Mouse (Mus musculus): ENCODE measurements around the gene Ankrd35. TPM values are rescaled to one million over a fixed set of nuclear protein-coding genes. Genes with fewer than 3 reads are reported as not detected.
"Not testable (repeated sequence)": the region's sequence is repeated elsewhere in the genome, so short reads cannot be mapped to it uniquely, and the experiment has no call there.

The Ankrd35 gene
- total RNA-seq, 2 experiments from 2014 or later, result 7.5 to 8.1 TPM

DNA sequence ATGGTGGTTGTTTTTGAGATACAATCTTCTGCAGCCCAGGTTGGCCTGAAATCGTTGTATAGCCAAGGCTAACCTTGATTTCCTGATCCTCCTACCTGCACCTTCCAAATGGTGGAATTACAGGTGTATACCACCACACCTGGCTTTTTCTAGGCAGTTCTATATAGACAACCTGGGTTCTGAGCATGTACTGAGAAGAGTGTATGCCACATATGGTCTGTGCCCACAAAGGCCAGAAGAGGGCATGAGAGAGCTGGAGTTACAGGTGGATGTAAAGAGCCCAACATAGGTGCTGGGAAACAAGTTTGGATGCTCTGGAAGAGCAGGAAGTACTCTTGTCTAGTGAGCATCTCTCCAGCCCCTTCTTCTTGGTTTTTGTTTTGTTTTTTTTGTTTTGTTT, 2.6 kb upstream of the Ankrd35 start:
- DNase-seq (ENCODE audit: low spot score in 2 of 2), result no peak
- intact Hi-C loops (cut with DNase I), result no loop called here

DNA sequence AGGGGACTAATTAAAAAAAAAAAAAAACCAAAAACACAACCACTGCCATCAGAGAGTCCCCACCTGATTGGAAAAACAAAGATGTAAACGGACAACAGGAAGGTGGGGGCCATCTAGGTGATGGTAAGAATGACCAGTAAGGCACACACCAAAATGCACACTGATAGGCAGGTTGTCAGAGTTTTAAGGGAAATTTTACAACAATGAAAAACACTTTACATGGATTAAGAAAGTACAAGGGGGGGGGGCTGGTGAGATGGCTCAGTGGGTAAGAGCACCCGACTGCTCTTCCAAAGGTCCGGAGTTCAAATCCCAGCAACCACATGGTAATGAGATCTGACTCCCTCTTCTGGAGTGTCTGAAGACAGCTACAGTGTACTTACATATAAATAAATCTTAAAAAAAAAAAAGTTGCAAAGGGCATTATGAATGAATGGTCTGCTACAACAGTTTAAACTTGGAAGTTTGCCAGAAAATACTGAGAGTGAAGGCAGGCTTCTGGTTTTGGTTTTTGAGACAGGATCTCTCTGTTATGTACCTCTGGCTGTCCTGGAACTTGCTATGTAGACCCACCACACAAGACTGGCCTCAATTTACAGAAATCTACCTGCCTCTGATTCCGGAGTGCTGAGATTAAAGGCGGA, 1.4 kb upstream of the Ankrd35 start:
- intact Hi-C loops (cut with DNase I), result no loop called here
- no peak for DNase-seq (ENCODE audit: low spot score in 2 of 2)

- intact Hi-C loops (cut with DNase I), result loop anchor here (2.0 kb wide), 1 partner anchor 25 kb away; the partner anchor contains the start of gene Pias3
- DNase-seq (ENCODE audit: low spot score in 2 of 2), result no peak
These were observed 1.6 kb downstream of the Ankrd35 start for GRCm38 (mm10) chr3:96671519-96671918.

DNA sequence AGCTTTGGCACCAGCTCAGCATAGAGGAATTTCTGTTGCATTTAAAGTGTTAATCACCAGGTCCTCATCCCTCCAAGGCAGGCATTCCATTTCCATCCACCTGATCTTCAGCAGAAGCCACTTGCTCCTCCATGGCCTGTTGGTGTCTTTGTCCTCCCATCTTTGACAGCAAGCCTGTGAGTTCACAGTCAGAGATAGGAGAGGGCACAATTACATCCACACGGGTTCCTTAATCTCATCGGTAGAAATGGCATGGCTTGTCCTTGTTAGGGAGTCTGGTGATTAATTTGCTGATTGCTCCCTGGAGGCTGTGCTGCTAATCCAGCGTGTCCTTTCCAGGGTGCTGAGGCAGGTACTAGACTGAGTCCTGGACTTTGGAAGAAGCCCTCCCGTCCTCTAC, 3.6 kb downstream of the Ankrd35 start:
- DNase-seq (ENCODE audit: low spot score in 2 of 2), result no peak
- intact Hi-C loops (cut with DNase I), result no loop called here

DNA sequence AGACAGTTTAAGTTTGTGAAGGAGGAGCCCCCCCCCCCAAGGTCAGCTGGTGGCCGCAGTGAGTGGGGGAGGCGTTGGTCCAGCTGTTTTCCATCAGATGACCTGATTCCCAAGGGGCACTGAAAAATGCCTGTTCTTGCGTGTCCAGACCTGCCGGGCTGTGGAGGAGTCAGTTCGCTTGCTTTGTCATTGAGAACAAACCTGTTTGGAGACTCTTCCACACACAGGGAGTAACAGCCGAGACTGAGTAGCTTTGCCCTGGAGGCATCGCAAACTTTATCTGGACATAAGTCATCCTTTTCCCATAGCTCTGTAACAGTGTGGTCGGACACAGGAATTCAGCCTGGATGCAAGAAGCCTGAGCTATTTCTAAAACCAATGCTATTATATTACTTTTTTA, 4.5 kb downstream of the Ankrd35 start:
- no peak for DNase-seq (ENCODE audit: low spot score in 2 of 2)
- intact Hi-C loops (cut with DNase I), result no loop called here

GRCm38 (mm10) chr3:96675171-96675570, 5.2 kb downstream of the Ankrd35 start:
- intact Hi-C loops (cut with DNase I), result no loop called here
- DNase-seq (ENCODE audit: low spot score in 2 of 2), result no peak

DNA sequence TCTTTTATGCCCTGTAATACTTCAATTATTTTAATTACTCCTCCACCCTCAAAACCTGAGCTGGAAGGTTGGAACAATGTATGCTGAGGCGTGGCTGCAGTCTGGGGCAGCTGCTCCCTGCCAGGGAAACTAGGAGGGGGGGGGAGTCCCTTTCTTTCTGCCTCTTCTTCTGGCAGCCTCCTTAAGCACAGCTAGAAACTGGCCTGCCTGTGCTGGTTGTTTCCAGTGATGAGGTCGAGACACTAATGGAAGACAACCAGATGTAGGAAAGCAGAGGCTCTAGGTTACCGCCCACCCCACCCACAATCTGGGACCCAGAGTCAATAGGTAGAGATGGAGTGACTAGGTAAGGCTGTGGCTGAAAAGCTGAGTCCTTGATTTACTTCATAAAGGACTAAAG, 5.8 kb downstream of the Ankrd35 start:
- DNase-seq (ENCODE audit: low spot score in 2 of 2), result no peak
- intact Hi-C loops (cut with DNase I), result no loop called here

DNA sequence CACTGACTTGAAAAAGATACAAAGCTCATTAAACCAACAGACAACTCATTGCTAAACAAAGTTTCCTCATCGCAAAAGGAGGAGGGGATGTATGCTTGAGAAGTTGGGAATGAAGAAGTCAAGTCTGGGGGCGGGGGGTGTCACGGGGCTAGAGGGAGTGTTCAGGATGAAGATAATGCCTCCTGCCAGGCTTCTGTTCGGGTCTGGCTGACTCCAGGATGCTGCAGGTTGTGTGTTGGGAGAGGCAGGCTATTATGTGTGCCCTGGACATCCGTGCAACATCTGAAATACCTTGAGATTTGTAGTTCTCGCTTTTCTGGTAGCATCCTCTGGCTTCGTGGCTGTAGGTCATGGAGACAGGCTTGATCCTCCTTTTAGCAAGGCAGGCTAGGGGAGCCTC, 8.5 kb downstream of the Ankrd35 start:
- intact Hi-C loops (cut with DNase I), result no loop called here

GRCm38 (mm10) chr3:96679159-96679674, 9.3 kb downstream of the Ankrd35 start:
- no peak for DNase-seq (ENCODE audit: low spot score in 2 of 2)
- intact Hi-C loops (cut with DNase I), result no loop called here

More for the DNA sequence above, 8.5 kb downstream of the Ankrd35 start:
- no peak for DNase-seq (ENCODE audit: low spot score in 2 of 2)

DNA sequence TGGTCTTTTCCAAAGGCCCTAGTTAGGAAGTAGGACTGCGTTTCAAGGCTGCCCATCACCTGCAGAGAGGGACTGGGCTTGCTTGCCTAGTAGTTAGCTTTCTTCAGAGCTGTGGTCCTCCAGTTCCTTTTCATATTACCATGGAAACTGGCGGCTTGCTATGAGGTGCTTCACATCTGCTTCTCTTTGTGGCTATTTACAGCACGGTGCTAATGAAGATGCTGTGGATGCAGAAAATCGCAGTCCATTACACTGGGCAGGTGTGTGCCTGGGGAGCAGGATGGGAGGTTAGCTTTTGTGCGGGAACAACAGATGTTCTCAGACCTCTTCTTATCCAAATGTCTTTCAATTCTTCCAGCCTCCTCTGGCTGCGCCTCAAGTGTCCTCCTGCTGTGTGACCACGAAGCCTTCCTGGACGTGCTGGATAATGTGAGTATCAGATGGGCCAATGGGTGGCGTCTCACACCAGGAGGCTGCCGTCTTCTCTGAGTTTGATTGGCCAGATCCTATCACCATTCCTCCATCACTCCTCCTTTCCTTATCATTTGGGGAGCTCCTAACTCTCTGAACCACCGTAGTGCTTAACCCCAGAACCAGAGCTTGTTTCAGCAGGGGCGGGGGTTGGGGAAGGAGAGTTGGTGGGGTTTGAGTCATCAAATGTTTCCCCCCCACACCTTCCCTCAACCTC, 10.5 kb downstream of the Ankrd35 start:
- no peak for DNase-seq (ENCODE audit: low spot score in 2 of 2)
- intact Hi-C loops (cut with DNase I), result no loop called here

DNA sequence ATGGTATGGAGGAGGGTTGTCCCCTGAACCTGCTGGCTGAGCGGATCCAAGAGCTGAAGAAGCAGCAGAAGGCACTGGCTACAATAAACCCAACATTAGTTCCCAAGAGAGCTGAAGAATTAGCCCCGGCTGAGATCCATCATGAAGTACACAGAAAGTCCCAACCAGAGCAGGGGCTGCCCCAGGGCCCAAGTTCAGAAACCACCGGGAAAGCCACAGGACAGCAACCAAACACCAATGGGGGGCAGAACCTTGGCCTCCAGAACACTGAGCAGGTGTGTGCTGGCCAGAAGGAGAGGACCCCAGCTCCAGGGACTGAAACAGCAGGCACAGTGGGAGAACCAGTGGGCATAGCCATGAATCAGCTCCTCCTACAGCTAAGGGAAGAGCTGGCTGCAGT, 13.6 kb downstream of the Ankrd35 start:
- intact Hi-C loops (cut with DNase I), result no loop called here
- DNase-seq (ENCODE audit: low spot score in 2 of 2), result no peak

DNA sequence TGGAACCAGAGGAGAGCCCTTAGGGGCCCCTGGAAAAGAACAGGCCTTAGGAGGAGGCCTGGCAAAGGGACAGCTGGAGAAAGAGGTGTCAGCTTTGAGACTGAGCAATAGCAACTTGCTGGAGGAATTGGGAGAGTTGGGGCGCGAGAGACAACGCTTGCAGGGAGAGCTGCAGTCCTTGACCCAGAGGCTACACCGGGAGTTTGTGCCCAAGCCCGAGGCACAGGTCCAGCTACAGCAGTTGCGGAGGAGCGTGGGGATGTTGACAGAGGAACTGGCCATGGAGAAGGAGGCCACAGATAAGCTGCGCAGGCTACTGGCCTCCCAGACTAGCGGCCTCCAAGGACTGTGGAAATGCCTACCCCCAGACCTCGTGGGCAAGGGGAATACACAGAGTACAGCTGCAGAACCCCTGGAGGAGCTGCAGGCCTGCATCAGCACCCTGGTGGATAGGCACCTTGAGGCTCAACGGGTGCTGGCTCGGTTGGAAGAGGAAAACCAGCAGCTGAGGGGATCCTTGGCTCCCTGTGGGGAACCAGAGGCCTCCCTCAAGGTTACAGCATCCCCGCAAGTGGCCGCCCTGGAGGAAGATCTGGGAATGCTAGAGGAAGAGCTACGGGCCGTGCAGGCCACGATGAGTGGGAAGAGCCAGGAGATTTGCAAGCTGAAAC, 14.4 kb downstream of the Ankrd35 start:
- peak in 1 of 2 experiments; percentile 21 for DNase-seq (ENCODE audit: low spot score in 2 of 2)
- intact Hi-C loops (cut with DNase I), result no loop called here

DNA sequence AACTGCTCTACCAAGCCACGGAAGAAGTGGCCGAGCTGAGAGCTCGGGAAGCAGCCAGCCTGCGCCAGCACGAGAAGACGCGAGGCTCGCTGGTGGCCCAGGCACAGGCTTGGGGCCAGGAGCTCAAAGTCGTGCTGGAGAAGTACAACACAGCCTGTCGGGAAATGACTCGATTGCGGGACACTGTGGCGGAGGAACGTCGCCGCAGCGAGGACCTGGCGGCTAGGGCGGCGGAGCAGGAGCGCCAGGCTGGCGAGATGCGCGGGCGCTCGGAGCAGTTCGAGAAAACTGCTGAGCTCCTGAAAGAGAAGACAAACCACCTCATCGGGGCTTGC, 14.9 kb downstream of the Ankrd35 start:
- no peak for DNase-seq (ENCODE audit: low spot score in 2 of 2)
- intact Hi-C loops (cut with DNase I), result no loop called here

GRCm38 (mm10) chr3:96686057-96686456, 16.1 kb downstream of the Ankrd35 start:
- DNase-seq (ENCODE audit: low spot score in 2 of 2); intact Hi-C loops (cut with DNase I): not testable (repeated sequence)

DNA sequence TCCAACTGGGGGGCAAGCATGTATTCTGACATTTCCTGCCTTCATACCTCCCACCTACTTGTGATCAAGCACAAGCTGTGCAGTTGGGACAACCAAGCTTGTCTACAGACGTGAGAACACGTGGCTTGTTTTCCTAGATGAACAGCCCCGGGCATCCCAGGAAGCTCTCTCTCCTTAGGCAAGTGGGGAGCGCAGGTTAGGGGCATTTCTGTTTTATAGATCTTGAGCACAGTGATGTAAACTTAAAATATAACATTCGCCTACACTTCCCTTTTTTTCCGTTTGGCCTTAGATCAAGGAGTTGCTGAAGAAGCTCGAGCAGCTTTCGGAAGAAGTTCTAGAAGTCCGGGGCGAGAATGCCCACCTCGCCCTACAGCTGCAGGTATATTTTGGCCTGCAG, 18.9 kb downstream of the Ankrd35 start:
- intact Hi-C loops (cut with DNase I), result no loop called here
- no peak for DNase-seq (ENCODE audit: low spot score in 2 of 2)

- no peak for DNase-seq (ENCODE audit: low spot score in 2 of 2)
- intact Hi-C loops (cut with DNase I), result no loop called here
These were observed 20.4 kb downstream of the Ankrd35 start for GRCm38 (mm10) chr3:96690298-96690697.

GRCm38 (mm10) chr3:96692506-96692905, 22.6 kb downstream of the Ankrd35 start:
- intact Hi-C loops (cut with DNase I), result no loop called here
- DNase-seq (ENCODE audit: low spot score in 2 of 2), result no peak

DNA sequence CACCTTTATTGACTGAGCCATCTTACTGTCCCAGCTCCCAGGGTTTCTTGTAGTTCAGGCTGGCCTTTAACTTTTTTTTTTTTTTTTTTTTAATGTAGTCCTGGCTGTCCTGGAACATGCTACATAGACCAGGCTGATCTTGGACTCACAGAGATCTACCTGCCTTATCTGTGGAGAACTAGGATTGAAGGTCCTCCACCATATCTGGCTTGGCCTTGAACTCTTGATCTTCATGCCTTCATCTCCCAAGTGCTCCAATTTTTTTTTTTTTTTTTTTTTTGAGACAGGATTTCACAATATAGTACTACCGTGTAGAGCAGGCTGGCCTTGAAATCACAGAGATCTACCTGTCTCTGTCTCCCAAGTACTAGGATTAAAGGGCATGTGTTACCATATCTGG, 23.6 kb downstream of the Ankrd35 start:
- intact Hi-C loops (cut with DNase I), result no loop called here
- no peak for DNase-seq (ENCODE audit: low spot score in 2 of 2)

DNA sequence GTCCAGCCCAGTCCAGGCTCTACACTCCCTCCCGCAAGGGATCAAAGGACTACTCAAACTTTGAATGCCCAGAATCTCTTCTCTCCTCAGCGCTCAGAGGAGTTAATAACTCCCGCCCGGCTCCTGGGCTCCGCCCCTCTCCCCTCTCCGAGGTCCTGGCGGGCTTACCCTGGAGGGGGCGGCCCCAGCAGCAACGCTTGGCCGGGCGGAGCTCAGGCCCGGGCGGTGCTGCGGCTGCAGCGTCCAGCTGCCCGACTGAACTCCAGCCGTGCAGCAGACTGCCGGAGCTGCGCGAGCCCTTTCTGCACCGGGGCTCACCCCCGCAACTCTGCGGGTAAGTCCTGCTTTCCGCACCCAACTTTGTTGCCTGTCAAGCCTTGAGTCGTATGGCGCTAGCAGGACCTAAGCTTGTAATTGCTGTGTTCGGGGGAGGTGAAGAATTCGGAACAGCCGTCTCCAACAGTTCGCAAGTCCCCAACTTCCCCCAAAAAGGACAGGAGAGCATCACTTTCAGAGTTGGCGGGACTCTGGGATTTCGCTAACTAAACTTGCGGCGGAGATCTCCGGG, 26.4 kb downstream of the Ankrd35 start, which contains the start of gene Pias3:
Gene Pias3 (plus strand): TSS at position 187 of the 568 bp plus-strand sequence.
- peak; percentile 59 to 61 for DNase-seq (ENCODE audit: low spot score in 2 of 2)
- intact Hi-C loops (cut with DNase I), result loop anchor here (2.0 kb wide), 1 partner anchor 25 kb away; the partner anchor contains the start of gene Ankrd35

All from left cerebral cortex, postnatal 36 days (tissue).